Mouse (Mus musculus): ENCODE results near the gene Runx1.

GRCm38 (mm10) chr16:92573193-92573592 is 252.8 kb downstream of the Runx1 start:
- no peak for TF ChIP-seq GATA1 (IDR thresholded peaks at IDR 0.05; ENCODE audit: low read length)
- TF ChIP-seq TAL1 (IDR thresholded peaks at IDR 0.05; ENCODE audit: low read length), result no peak

Measured in erythroblast, embryonic 14.5 days (primary cell).